Mouse (Mus musculus) megakaryocyte, embryonic 14.5 days (primary cell): Measurements from ENCODE around the gene Notch4.

ENCODE experiments used
- FLI1 ChIP-seq: IDR thresholded peaks from 2 replicates; pipeline ENCODE4 v1.6.1; 2012; ENCODE audit warnings: low read length, inconsistent platforms, mixed read lengths
- GATA1 ChIP-seq: IDR thresholded peaks from 3 replicates; pipeline ENCODE4 v1.6.1; 2012; ENCODE audit warnings: mixed read lengths, low read length, inconsistent platforms, borderline replicate concordance

- no peak for TF ChIP-seq GATA1
- no peak for TF ChIP-seq FLI1
Measured at GRCm38 (mm10) chr17:34613054-34613645, 49.1 kb downstream of the Notch4 start.
